Mouse (Mus musculus) layer of hippocampus, adult 11-12 months (tissue): Measurements from ENCODE around the gene Zdhhc9.

Source experiments
- DNase-seq: peaks from one replicate; pipeline ENCODE4 v3.0.0; 2022; ENCODE audit warnings: low spot score

The Zdhhc9 gene

GRCm38 (mm10) chrX:48126903-48127476 is 81.7 kb downstream of the Zdhhc9 start:
- DNase-seq = no peak

- DNase-seq = peak; percentile 53
These were observed 84.3 kb downstream of the Zdhhc9 start for GRCm38 (mm10) chrX:48124132-48125071.
